Mouse (Mus musculus) MN1 (cell line): ENCODE data around the gene Fgf15.

Experiments
- DNase-seq: peaks from one replicate; pipeline ENCODE4 v3.0.0-alpha.2; 2016; ENCODE audit warnings: low spot score

The Fgf15 gene

DNA sequence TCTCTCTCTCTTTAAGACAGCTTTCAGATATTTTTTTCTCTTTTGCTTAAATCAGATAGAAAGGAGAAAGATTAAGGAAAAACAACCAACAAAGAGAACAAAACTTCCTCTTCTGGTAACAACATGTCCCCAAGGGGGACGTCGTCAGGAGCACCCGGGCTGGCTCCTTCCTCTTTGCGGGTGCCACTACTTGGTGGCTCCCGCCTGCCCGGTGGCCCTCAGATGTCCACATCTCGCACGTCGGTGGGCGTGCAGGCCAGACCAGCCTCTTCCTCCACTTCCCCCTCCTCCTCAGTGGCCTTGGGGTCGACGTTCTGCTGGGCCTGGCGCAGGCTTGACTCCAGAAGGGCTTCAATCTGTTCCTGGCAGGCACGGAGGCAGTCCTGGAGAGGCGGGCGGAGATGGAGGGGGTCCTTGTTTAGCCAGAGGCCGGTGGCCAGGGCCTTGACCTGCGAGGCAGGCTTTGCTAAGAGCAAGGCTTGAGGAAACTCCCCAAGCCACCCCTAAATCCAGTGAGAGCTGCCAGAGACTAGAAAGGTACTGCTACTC is 36.1 kb downstream of the Fgf15 start:
- no peak for DNase-seq

GRCm38 (mm10) chr7:144933336-144933735 is 37.0 kb downstream of the Fgf15 start:
- DNase-seq: no peak

GRCm38 (mm10) chr7:144933796-144934195 is 37.5 kb downstream of the Fgf15 start:
- DNase-seq: no peak

- DNase-seq: no peak
These were observed 38.6 kb downstream of the Fgf15 start for GRCm38 (mm10) chr7:144934901-144935300.

DNA sequence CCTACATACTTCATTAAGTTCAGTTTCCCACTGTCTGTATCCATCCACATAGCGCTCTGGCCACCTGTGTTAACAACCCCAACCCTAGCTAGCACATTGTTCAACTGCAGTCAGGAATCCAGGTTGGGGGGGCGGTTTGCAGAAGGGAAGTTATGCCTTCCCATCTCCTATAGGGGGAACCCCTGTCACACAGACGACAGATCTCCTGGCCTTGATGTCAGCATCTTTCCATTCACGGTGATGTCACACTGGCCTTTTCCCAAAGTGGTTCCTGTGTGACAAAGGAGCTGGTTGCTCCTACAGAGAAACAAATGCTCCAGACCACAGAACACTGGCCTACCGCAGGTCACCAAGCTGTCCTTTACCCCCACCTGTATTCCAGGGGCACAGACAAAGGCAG is 39.2 kb downstream of the Fgf15 start:
- peak; percentile 79 for DNase-seq

GRCm38 (mm10) chr7:144936311-144936880 is 40.1 kb downstream of the Fgf15 start:
- DNase-seq: no peak

- peak; percentile 90 for DNase-seq
These were observed 41.2 kb downstream of the Fgf15 start for GRCm38 (mm10) chr7:144937490-144937889.

DNA sequence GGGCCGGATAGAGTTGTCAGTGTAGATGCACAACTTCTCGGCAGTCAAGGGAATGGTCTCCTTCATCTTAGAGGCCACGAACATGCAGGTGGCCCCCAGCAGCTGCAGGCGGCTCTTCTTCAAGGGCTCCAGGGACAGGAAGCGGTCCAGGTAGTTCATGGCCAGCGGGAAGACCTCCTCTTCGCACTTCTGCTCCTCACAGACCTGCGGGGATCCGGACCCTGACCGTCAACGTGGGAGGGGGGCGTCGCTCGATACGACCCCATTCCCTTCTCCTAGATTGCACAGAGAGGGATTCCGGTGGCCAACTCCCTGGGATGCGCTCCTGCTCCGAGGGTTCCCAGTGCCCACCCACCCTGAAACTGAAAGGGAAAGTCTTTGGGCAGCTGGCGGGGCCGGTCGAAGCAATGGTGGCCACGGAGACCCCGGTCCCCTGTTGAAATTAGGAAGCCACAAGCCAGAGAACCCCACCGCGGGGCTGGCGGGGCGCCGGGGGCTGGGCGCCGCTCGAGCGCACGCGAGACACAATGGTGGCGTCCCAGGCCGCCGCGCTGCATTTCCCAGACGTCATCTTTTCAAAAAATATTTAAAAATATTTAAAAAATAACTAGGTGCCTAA is 41.7 kb downstream of the Fgf15 start:
- DNase-seq: no peak

DNA sequence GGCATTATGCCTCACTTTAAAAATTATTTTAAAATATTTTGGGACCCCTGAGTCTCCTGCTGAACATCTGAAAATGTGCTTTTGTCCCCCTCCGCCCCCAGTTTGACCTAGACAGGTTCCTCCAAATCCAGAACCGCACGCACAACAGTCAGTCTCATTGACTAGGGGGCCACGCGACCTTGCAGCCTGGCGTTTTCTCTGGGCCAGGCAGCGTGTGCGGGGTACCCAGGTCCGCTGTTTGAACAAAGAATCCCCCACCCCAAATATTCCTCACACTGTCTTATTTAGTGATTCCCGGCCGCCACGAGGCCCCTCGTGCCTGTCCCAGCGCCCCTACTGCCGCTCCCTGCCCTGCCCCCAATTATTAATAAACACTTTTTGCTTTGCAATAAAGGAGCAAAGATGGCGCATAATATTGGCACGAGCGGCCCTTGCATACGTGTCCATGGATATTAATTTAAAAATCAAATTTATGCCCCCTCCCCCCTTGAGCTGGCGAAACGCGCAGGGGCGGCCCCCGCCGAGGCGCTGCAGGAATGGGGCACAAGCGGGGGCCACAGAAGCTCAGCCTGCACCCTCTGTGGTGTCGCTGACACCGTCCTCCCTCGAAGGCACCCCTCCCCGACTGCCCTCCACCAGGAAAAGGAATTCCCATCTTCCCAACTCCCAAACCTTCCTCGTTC is 42.5 kb downstream of the Fgf15 start:
- DNase-seq: no peak

DNA sequence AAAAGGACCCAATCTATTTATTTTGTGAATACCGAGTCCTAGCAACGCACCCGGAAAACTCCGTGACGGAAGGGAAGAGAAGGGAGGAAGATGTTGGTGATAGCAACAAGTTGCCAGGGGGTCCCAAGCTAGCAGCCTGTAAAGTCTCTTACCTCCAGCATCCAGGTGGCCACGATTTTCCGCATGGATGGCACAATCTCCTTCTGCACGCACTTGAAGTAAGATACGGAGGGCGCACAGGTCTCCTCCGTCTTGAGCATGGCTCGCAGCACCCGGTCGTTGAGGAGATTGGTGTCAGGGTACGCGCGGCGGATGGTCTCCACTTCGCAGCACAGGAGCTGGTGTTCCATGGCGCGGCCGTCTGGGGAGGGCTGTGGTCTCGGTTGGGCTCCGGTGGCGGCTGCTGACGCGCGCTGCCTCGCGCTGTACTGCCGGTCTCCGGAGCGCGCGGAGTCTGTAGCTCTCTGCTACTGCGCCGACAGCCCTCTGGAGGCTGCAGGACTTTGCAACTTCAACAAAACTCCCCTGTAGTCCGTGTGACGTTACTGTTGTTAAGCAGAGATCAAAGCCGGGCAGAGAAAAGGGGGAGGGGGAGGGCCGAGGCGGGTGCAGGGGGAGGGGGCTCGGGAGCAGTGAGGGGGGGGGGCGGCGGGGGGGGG is 43.1 kb downstream of the Fgf15 start, which contains the start of gene Ccnd1:
TSS of gene Ccnd1 (minus strand) at position 582 of the 659 bp plus-strand sequence.
- DNase-seq: peak; percentile 90

GRCm38 (mm10) chr7:144940003-144940571 is 43.8 kb downstream of the Fgf15 start:
- DNase-seq: peak; percentile 77

GRCm38 (mm10) chr7:144940585-144940984 is 44.3 kb downstream of the Fgf15 start:
- no peak for DNase-seq

- peak; percentile 95 for DNase-seq
These were observed 45.0 kb downstream of the Fgf15 start for GRCm38 (mm10) chr7:144941242-144941831.

DNA sequence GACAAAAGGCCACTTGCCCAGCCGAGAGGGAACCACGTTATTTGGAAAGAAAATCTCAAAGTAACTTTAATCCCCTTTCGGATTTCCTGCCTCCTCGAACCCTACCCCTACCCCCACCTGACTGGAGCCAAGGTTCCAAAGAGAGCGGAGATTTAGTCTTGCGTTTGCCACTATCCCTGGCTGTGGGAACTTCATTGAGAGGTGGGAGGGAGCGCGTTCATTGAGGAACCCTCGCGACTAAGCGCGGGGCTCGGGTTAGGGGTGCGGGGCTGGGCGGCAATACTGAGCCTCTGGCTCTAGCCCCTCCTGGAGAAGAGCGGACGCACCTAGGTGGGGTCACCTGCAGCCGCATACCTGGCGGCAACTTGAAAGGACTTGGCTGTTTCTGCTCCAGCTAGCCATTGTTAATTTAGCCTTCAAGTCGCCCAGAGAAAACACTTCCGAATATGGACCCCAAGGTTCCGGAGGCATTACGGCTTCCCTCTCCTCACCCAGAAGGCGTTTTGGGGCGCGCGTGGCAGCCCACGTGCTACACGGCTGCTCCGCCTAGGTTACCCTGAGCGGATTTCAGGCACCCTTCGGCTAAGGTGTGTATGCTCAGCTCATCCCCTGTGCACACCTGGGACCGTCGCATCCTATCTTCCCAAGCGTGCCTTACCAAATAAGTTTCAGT is 45.9 kb downstream of the Fgf15 start:
- peak; percentile 58 for DNase-seq

GRCm38 (mm10) chr7:144942744-144943135 is 46.4 kb downstream of the Fgf15 start:
- peak; percentile 52 for DNase-seq

DNA sequence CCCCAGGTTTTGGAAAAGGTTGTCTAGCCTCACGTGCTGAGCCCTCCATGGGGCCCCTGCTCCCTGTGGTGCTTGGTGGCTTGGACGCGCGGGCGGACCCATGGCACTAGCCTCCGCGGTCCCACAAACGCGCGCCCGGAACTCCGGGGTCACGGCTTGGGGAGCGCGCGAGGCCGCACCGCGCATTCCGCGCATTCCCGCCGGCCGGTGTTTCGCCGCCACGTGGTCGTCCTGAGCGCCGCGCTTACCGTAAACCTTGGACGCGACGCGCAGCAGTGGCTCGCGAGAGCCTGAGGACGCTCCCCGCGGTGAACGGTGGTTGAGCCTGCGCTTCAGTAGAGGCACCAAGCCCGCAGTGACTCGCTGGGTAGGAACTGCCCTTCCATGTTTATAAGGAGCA is 46.9 kb downstream of the Fgf15 start:
- peak; percentile 89 for DNase-seq
